Mouse (Mus musculus) T-helper 2 cell (primary cell): Measurements from ENCODE around the gene 4930539E08Rik.

Source experiments
- in situ Hi-C: fragments of 300-600 bp; cut with MboI, MseI; formaldehyde crosslinking; loops from one replicate; pipeline ENCODE4 v1.15.1; 2025; ENCODE audit warnings: high pct_unique_total_duplicates

Gene 4930539E08Rik

DNA sequence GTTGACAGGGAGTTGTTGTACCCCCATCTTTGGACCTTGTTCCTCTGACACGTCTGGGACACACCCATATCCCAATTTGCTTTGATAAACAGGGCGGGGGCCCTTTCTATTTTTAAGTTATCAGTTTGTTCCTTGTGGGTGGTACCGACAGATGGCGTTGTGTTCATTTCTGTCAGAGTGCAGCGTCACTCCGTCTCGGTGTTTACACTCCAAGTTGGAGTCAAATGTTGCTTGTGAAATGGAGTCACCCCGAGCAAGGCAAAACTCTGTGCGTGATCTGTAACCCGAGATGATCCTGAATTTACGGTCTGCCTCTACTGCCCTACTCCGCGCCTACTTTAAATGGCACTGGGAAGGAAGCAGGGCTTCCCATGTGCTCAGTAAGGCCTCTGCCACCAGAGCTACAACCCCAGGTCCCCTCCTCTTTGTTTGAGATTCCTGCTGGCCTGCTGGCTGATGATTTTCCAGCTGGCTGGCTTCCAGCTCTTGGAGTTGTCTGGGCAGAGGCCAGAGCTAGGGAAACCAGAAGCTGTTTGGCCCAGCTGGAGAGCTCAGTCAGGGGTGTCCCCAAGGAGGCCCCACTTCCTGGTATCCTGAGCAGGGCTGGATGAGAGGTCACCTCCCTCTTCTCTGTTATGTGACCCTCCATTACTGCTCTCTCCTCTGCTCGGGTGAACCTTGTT lies 15.4 kb upstream of the 4930539E08Rik start:
- in situ Hi-C loops, result no loop called here

DNA sequence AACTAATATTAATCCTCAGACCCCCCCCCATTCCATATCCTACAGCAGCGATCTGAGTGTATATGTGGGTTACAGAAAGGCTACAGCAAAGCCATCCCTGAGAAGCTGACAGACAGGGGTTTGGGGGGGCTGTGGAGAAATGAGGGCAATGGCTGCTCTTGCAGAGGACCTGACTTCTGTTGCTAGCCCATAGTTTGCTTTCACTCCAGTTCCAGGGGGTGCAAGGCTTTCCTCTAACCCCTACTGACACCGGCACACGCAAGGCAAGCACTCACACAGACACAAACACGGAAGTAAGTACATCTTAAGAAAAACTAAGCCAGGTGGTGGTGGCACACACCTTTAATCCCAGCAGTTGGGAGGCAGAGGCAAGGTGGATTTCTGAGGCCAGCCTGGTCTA lies 14.2 kb upstream of the 4930539E08Rik start:
- in situ Hi-C loops, result no loop called here

DNA sequence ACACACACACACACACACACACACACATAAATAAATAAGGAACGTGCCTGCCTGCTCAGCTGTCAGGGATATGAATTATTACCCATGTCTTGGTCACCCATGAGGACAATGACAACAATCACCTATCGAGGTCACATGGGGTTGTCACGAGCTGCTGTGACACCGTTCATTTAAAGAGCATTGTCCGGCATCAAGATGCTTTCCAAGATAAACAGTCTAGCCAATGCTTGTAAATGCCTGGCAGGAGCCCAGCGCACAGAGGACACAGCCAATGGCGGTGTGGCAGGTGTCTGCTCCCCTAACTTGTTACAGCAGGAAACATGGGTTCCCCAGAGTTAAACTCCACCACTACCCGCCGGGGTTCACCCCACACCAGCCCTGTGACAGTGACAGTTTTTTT lies 12.9 kb upstream of the 4930539E08Rik start:
- in situ Hi-C loops, result no loop called here

DNA sequence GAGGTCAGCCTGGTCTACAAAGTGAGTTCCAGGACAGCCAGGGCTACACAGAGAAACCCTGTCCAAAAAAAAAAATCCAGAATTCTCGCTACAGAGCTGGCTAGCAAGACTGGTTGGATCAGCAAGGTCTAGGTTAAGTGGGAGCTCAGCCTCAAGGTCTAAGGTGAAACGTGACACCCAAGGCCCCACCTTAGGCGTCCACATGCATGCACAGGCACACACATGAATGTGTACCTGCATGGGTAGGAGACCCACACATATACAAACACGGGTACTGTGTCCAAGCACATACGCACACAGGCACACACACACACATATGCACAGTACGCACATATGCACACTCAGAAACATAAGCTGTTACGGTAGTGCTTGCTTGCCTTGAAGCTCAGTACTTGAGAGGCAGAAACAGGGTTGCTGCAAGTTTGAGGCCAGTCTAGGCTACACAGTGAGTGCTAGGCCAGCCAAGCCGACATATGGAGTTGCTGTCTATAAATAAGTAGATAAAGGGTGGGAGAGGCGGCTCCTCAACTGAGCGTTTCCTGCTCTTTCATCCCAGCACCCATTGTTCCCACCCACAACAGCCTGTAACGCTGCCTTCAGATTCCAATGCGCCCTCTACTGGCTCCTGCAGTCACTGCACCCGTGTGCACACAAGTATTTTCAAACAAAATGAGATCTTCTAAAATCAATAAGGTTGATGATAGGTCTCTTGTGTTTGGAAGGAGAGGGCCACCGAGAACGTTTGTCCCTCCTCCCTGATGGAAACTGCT lies 11.9 kb upstream of the 4930539E08Rik start:
- in situ Hi-C loops, result no loop called here

DNA sequence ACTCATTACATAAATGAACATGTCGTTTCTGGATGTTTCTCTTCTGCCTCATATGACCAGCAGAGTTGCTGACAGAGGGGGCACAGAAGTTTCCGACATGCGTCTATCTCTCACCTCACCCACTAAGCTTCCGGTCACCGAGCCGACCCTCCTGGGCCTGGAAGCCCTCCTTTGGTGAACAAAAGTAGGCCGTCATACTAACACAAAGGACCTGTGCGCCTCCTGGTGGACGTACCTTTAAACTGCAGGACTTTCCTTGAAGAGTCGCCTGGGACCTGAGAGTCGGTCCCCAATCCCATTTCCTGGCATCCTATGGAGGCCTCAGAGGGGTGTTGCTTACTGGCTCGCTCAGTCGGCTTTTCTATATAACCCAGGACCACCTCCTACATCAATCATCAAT lies 11.3 kb upstream of the 4930539E08Rik start:
- in situ Hi-C loops, result no loop called here

DNA sequence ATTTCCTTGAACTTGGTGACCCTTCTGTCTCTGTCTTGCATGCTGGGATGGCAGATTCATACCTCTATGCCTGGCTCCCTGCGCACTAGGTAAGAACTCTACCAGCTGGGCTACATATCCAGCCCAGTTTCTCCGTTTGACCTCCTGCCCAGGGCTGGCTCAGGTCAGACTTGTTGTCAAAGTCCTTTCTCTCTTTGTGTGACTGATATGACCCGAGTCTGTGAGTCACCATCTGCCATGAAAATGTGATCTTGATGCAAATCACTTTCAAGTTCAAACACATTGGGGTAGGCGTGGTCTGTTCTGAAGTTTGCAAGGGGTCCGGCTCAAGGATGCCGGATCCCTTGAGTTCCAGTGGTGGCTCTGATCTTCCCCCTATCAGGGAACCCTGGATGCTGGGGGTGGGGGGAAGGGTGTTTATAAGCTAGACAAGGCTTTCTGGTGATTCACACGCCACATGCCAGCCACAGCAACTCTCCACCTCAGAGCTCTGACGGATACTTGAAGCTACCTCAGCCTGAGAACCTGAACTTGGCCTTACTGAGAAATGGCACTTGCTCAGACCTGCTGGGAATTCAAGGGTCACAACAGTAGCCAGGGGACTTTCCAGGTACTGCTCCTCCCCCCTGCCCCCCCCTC lies 10.0 kb upstream of the 4930539E08Rik start:
- in situ Hi-C loops, result no loop called here

DNA sequence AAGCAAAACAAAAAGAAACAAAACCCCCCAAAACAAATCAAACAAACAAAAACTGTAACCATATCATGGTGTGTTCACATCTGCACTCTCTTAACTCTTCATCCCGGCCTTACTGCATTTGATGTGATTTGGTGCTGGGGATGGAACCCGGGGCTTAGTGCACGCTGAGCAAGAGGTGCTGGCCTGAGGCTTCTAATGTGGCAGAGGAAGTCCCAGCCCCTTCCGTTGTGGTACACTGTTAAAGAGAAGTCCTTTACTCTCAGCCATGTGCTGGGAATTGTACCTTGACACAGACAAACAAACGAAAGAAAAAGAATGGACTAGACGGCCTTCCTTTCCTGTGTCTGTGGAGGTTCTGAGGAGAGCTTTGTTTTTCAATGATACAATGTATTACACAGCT lies 7.0 kb upstream of the 4930539E08Rik start:
- in situ Hi-C loops, result no loop called here

DNA sequence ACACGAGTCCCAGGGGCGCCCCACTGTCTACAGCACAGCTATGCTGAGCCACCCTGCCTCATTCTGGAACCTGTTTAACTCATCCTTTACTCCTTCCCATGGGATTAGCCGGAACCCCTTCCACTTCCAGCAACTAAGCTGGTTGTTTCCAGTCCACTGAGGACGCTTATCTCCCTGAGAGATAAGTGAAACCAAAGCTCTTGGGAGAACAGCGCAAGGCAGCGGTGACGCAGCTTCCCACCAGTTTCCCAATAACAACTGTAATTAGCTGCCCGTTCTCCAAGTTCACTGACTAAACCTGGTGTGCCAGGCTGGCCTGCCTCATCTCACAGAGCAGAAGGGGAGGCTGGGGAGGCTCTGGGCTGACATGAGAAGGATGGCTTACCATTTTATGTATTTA lies 6.0 kb upstream of the 4930539E08Rik start:
- in situ Hi-C loops, result no loop called here

DNA sequence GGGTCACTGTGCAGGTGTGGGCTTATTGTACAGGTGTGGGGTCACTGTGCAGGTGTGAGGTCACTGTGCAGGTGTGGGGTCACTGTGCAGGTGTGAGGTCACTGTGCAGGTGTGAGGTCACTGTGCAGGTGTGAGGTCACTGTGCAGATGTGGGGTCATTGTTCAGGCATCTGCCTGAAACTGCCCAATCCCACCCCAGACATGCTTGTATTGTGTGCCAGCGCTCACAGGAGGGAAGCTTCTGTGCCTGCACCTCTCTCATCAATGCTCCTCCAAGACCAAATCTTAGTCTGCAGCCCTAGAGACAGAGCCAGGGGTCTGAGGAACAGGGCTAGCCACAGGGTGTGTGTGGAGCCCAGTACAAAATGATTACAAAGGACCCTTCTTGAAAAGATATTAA lies 1.4 kb upstream of the 4930539E08Rik start:
- in situ Hi-C loops, result no loop called here

DNA sequence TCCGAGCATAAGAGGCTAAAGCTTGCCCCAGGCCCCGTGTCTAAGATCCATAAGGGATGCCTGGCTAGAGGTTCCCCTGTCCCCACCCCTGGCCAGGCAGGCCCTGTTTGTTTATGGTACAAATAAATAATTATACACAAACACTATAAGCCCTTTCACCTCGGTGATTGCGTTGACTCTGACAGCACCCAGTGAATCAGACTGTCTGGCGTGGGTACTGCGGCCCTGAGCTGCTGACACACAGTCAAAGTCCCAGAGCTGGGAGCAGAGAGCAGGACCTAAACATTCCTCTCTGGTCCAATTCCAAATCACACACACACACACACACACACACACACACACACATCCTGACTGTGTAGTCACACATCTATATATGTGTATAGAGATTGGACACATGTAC lies 1.2 kb downstream of the 4930539E08Rik start:
- in situ Hi-C loops, result no loop called here

DNA sequence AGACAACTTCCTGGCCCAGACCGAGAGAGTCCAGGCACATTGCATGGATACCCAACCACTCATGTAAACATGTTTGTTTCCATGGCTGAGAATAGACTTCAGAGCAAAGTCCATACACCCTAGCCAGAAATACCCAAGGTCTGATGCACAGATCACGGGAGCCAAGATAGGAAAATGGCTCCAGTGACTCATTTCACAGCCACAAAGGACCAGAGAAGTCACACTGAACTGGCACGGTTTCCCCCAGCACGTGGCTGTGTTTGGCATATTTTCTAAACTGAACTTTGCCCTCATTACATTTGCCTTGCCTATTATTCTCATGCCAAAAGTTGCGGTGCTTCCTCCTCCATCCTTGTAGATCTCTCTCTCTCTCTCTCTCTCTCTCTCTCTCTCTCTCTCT lies 1.9 kb downstream of the 4930539E08Rik start:
- in situ Hi-C loops, result no loop called here

DNA sequence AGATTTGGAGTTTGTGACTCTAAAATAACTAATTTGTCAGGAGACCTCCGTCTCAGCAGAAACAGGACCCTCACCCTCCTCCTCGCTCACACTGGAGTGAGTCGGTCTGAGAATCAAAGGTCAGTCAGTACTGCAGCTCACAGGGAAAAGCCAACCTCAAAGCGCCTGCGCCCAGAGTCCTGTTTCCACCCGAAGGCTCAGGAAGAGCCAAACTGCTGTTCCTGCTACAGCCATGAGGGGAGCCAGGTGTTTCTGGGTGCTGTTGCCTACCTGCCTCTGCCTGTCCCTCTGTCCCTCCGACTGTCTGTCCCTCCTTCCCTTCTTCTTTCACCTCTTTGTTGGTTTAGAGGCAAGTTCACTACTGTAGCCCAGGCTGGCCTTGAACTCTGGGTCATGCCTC lies 5.0 kb downstream of the 4930539E08Rik start:
- in situ Hi-C loops, result no loop called here

DNA sequence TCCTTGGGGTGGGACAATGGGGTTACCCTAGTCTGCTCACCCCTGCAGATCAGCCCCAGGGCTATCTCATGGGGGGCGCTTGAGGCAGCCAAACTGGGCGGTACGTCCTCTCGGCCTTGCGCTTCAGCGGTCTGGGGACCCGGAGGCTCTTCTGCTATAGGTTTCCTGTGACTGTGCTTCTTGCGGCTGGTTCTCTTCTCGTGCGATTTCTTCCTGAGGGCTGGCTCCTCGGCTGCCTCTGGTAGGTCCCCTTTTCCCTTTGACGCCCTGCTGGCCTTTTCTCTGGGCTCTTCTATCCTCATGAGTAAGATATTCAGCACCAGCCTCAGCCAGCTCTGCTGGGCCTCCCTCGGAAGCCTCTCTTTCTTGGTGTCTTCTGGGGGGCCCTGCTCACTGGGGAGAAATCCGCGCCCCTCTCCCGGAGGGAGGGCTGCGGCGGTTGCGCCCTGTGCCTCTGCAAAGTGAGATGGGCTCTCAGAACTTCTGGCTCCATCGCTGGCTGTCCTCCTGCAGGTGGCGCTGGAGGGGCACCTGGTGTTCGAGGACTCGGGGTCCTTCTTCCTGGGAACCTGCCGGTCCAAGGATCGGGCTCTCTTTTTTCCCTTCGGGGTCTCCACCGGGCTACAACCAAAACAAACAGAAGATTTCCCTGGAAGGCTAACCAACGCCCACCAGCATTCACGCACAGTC lies 5.7 kb downstream of the 4930539E08Rik start:
- in situ Hi-C loops, result no loop called here

DNA sequence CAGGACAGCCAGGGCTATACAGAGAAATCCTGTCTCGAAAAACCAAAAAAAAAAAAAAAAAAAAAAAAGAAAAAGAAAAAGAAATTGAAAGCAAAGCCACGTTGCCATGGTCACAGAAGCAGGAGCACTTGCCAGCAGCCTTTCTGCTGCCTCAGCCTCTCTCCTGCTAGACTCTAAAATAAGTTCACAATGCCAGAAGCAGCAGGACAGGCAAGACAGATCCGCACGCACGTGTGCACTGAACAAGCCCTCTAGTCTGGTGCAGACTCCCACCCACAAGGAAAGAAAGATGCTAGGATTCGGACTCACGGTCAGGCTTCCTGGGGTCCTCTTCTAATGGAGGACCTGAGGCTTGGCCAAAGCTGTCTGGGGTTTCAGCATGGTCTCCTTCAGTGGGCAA lies 7.2 kb downstream of the 4930539E08Rik start:
- in situ Hi-C loops, result no loop called here

DNA sequence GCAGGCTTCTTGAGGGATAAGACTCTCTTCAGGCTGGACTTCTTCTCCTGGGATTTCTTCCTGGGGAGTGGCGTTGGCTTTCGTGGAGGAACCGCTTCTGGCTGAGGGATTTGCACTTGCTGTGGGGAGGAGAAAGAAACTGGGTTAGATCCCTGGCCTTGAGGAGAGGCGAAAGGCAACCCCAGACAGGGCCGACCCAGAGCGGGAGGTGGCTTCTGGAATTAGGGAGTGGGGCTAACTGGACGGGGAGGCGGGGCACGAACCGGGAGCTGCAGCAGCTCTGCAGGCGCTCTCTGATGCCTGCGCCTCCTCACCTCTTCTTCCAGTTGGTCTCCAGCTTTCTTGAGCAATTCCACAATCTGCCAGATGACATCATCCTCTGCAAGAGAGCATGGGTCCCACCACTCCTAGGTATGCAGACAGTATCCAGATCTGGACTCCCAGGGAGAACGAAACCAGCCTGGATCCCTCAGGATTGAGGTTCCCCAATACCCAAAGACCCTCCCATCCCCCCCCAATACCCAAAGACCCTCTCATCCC lies 9.7 kb downstream of the 4930539E08Rik start:
- in situ Hi-C loops, result no loop called here

DNA sequence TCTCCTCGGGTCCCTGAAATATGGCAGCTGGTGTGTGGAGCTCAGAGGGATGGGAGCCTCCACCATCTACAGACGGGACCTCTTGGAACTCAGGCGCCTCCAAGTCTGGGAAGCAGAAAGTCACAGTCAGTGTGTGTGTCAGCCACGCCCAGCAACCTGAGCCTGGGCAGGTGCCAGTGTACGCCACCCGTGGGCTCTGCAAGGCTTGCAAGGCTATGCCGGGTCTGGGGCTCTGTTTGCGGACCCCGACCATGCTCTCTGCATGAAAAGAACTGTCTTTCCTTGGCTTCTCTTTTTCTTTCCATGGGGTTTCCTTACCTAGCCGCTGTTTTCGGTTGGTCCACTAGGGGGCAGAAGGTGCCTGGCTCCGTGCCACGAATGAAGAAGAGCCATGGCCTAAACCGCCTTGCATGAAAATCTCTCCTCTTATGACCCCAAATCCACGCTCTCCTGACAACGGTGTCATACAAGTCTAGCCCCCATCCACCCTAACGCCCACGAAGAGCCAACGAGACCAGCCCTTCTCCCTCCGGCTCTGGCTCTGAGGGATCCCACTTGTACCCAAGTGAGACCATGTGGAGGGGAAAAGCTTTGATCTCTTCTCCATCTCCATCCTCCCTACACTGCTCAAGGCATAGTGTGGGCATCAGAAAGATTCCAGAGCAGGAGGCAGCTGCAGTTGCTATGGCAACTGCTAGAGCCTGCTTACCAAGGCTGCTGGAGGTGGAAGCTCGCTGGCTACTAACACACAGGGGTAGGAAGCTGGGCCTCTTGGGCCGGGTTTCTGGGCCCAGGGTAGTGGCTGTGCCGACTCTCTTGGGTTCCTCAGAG lies 10.4 kb downstream of the 4930539E08Rik start:
- in situ Hi-C loops, result no loop called here

DNA sequence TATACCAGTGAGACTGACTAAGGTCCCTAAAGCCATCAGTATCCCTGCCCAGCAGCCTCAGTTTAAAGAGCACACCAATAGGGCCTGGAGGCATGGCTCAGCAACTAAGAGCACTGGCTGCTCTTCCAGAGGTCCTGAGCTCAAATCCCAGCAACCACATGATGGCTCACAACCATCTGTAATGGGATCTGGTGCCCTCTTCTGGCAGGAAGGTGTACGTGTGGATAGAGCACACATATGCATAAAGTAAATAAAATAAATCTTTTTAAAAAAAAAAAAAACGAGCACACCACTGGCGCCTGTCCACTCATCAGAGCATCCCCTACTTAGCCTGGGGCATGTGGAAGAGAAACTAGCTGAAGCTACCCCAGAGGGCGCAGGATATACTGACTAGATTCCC lies 13.6 kb downstream of the 4930539E08Rik start:
- in situ Hi-C loops, result no loop called here

DNA sequence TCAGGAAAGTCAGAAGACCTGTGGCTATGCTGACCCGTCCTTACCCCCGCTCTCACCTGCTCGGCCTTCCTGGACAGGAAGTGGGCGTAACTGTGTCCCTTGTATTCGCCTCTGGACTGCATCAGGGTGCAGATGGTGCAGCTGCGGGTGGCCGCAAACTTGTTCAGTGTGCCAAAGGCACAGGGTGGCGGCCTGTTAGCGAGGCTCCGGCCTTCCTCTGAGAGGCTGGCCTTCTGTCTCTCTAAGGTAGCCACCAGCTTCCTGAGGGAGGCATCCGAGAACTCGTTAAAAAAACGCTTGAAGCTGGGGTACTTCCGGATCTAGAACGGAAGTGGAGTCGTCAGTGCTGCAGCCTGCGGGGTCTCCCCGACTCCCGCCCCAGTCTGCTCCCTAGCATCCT lies 15.7 kb downstream of the 4930539E08Rik start:
- in situ Hi-C loops, result no loop called here

DNA sequence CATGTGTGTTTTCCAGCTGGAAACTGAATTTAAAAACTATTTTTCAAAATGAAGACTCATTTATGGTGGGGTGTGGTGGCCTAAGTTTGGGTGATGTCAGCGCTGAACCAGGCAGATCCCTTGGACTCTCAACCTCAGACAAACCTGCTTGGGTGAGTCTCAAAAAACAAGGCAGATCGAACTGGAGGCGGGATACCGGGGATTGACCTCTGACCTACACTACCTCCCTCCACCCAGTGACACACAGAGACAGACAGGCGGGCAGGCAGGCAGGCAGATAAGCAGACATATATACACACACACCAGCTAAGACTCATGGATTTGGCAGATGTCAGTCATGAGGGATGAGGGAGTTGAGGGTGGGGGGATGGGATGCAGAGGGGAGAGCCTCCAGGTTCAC lies 16.9 kb downstream of the 4930539E08Rik start:
- in situ Hi-C loops, result no loop called here

DNA sequence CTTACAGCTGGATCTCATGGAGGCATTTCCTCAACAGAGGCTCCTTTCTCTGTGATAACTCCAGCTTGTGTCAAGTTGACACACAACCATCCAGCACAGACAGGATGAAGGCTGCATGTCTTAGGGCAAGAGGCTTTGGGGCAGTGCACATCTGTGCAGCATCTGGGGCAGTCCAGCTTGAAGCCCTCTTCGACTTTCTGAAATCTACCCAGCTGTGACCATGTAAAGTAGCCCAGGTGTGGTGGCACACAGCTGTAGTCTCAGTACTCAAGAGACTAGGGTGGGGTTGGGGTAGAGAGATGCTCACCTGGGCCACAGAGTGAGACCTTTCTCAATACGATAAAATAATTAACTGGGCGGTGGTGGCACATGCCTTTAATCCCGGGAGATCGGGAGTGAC lies 17.3 kb downstream of the 4930539E08Rik start:
- in situ Hi-C loops, result no loop called here

DNA sequence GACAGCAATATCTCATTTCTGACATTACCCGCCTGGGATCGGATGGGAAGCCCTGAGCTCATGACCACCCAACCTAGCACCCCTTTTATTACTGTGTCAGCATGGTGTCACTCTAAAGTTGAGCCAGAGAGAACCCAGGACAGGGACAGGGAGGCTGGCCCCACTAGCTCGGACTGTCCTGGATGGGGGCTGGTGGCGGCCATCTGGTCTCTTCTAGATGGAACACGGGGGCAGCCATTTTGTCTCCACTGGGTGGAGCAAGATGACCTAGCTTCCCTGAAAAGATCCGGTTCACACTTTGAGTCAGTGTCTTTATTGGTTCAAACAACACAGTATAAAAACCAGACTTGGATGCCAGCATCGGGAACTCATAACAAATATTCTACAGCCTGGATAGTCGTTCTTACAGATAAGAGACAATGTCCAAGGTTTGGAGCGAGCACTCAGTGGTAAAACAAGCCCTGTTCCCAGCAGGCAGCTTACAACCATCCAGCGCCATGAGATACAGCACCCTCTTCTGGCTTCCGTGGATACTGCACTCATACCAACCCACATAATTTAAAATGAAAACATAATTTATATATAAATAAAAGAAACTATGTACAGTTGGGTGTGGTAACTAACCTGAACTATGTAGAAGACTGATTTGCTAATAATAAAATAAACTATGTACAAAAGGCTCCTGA lies 18.9 kb downstream of the 4930539E08Rik start:
- in situ Hi-C loops, result no loop called here
